Mouse (Mus musculus) heart, postnatal 0 days (tissue): ENCODE data around the gene Tgm5. TPM values are rescaled to one million over a fixed set of nuclear protein-coding genes. Genes with fewer than 3 reads are reported as not detected.

Source experiments
- ATAC-seq: fragments of 200-750 bp; cut with Nextera tagmentation; 2 replicates; pipeline ENCODE4 v1.8.0; 2017; ENCODE audit warnings: low read depth, moderate number of reproducible peaks, moderate library complexity; ENCODE audit not compliant: insufficient read depth
- DNase-seq: peaks from one replicate; pipeline ENCODE4 v3.0.0-alpha.2; 2016; ENCODE audit warnings: low spot score
- H3K27ac ChIP-seq: fragments of 300-500 bp; sonication (generic); 2 replicates; pipeline ENCODE4 v1.5.1; 2014; ENCODE audit warnings: low read depth, mild to moderate bottlenecking
- H3K27me3 ChIP-seq: fragments of 300-500 bp; sonication (generic); 2 replicates; pipeline ENCODE4 v1.6.1; 2014; ENCODE audit warnings: low read length, mixed read lengths; ENCODE audit not compliant: control insufficient read depth, insufficient read depth
- H3K36me3 ChIP-seq: fragments of 300-500 bp; sonication (generic); replicated peaks from 2 replicates; pipeline ENCODE4 v1.6.1; 2014; ENCODE audit warnings: low read length, mixed read lengths; ENCODE audit not compliant: control insufficient read depth, insufficient read depth
- H3K4me1 ChIP-seq: fragments of 300-500 bp; sonication (generic); 2 replicates; pipeline ENCODE4 v1.6.1; 2014; ENCODE audit warnings: antibody characterized with exemption; ENCODE audit not compliant: control insufficient read depth, insufficient read depth
- H3K4me2 ChIP-seq: fragments of 300-500 bp; sonication (generic); 2 replicates; pipeline ENCODE4 v1.6.1; 2014; ENCODE audit warnings: low read depth, mild to moderate bottlenecking, low read length, moderate library complexity
- H3K4me3 ChIP-seq: fragments of 300-500 bp; sonication (generic); 2 replicates; pipeline ENCODE4 v1.5.1; 2014; ENCODE audit warnings: low read depth, low read length
- H3K9ac ChIP-seq: fragments of 300-500 bp; sonication (generic); replicated peaks from 2 replicates; pipeline ENCODE4 v1.6.1; 2014; ENCODE audit warnings: low read depth, low read length, mixed read lengths
- H3K9me3 ChIP-seq: fragments of 300-500 bp; sonication (generic); replicated peaks from 2 replicates; pipeline ENCODE4 v1.6.1; 2016; ENCODE audit warnings: low read length; ENCODE audit not compliant: control insufficient read depth
- CTCF ChIP-seq: IDR thresholded peaks from 2 replicates; pipeline ENCODE4 v1.5.1; 2016; ENCODE audit warnings: antibody characterized with exemption, control low read depth, low read depth
- EP300 ChIP-seq: IDR thresholded peaks from 2 replicates; pipeline ENCODE4 v1.6.1; 2016; ENCODE audit warnings: antibody characterized with exemption, low read depth
- WGBS: fragments of 180-500 bp; shearing (Covaris S2); extraction: QIAGEN DNeasy Blood & Tissue Kit; methylation state at CpG from one replicate; pipeline ENCODE4 v1.1.7; 2014; 5-methylcytosine and 5-hydroxymethylcytosine counted together
- polyA plus RNA-seq: library from polyadenylated mRNA; unstranded; fragments of >200 nt; fragmentation: Nextera tagmentation; extraction: Ambion mirVana; gene quantifications from 2 replicates; pipeline ENCODE4 v1.2.1, GENCODE M21; 2015
- total RNA-seq: library from RNA; depleted of rRNA; stranded (reverse); fragments of >200 nt; gene quantifications from 2 replicates; pipeline ENCODE4 v1.2.3, GENCODE M21; 2014; ENCODE audit warnings: low replicate concordance

Tgm5 gene
- total and polyA plus RNA-seq, 2 experiments from 2014 or later: not detected

DNA sequence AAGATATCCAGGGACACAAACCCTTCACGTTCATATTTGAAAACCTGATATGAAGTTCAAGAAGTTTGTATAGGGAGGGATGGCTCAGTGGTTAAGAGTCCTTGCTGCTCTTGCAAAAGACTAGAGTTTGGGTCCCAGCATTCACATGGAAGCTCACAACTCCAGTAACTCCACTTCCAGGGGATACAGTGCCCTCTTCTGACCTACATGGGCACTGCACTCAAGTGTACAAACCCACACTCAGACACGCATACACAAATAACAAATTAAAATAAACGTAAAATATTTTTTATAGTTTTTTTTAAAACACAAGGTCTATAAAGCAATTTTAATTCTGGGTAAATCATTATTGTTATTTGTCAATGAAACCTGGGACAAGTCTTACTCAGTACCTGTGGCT is 2.9 kb upstream of the Tgm5 start:
- H3K4me2 ChIP-seq: no peak overlapping the region
- H3K36me3 ChIP-seq: no peaks in the 10 kb centered on the region
- H3K9me3 ChIP-seq: 0 out of 2 replicates have a peak, but pooled peaks cover 3% of the 10 kb centered on the region
- H3K9ac ChIP-seq: no peak overlapping the region
- DNase-seq (no peak), ATAC-seq (no peak)
- no peak overlapping the region for H3K27ac ChIP-seq
- no peak overlapping the region for H3K4me3 ChIP-seq
- WGBS: 88% methylated on average over 3 of the region's 3 CpGs
- peaks cover 6% of the 10 kb centered on the region; the same call in 1 of the 2 replicates for H3K4me1 ChIP-seq
- no peaks in the 10 kb centered on the region for H3K27me3 ChIP-seq
- no peak for TF ChIP-seq EP300
- TF ChIP-seq CTCF: no peak

DNA sequence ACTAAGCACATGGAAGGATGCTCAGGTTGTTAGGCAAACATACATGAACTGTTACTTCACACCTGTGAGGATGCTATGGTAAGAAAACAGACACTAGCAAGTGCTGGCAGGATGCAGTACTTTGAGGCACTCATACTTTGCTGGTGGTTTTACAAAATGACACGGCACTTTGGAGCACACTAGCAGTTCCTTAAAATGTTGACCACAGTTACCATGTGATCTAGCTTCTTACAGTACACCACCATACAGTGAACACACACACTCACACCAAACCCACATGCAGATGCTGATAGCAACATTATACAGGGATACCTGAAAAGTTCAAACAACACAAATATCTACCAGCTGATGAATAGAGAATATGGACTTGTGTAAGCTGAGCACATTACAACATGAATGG is 3.0 kb downstream of the Tgm5 start:
- H3K27ac ChIP-seq: no peak overlapping the region
- H3K4me3 ChIP-seq: no peak overlapping the region
- ATAC-seq (no peak), DNase-seq (no peak)
- WGBS: 72% methylated on average over 1 of the region's 1 CpGs
- no peaks in the 10 kb centered on the region for H3K36me3 ChIP-seq
- H3K9me3 ChIP-seq: no peaks in the 10 kb centered on the region
- no peak overlapping the region for H3K4me2 ChIP-seq
- TF ChIP-seq EP300: no peak
- no peak for TF ChIP-seq CTCF
- peaks cover 6% of the 10 kb centered on the region; the same call in 1 of the 2 replicates for H3K4me1 ChIP-seq
- no peaks in the 10 kb centered on the region for H3K27me3 ChIP-seq
- H3K9ac ChIP-seq: no peak overlapping the region

DNA sequence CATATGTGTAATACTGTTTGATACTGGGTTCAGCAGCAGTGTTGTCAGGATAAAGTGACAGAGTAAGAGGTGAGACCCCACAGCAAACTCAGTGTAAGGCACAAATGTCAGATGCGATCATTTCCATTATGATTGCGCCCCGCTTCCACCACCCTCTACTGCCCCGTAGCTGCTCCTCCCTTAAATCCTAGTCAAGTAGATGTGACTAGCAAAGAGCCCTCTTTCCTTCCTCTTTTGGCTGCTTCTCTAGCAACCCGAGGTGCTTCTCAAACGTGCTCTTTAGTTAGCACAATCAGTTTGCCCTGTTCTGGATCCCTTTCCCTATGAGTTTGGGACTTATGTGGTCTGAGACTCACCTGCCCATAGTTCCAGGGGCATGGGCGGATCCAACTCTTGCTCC is 10.9 kb downstream of the Tgm5 start:
- Histone ChIP-seq H3K27ac (no peak overlapping the region), H3K36me3 (no peaks in the 10 kb centered on the region), H3K4me3 (no peak overlapping the region), H3K27me3 (no peaks in the 10 kb centered on the region), H3K4me1 (no peaks in the 10 kb centered on the region), H3K9ac (no peak overlapping the region), H3K4me2 (no peak overlapping the region), H3K9me3 (no peaks in the 10 kb centered on the region)
- no peak for DNase-seq
- no peak for TF ChIP-seq EP300
- no peak for TF ChIP-seq CTCF
- no peak for ATAC-seq
- WGBS: 72% methylated on average over 7 of the region's 7 CpGs

DNA sequence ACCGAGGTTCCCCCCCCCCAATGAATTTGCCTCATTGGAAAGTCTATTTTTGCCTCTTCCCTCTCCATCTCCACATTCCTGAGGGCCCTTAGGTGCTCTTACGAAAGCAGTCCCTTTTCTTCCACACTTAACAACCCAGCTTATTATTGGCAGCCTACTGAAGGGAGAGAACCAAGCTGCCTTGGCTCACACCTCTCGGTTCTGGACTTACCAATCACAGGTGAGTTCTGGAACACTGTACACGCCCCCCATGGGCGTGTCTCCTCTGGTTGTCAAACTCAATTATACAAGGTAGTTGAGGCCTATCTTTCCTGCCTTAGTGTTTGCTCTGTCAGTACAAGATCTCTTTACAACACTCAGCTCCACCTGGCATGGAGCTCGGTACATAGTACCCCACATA is 13.8 kb downstream of the Tgm5 start:
- Histone ChIP-seq H3K27me3 (no peaks in the 10 kb centered on the region), H3K4me1 (no peaks in the 10 kb centered on the region), H3K36me3 (no peaks in the 10 kb centered on the region), H3K9ac (no peak overlapping the region), H3K4me2 (no peak overlapping the region), H3K27ac (no peak overlapping the region), H3K9me3 (no peaks in the 10 kb centered on the region), H3K4me3 (no peak overlapping the region)
- DNase-seq (no peak), ATAC-seq (no peak)
- TF ChIP-seq CTCF: no peak
- TF ChIP-seq EP300: no peak
- WGBS: 66% methylated on average over 6 of the region's 6 CpGs

DNA sequence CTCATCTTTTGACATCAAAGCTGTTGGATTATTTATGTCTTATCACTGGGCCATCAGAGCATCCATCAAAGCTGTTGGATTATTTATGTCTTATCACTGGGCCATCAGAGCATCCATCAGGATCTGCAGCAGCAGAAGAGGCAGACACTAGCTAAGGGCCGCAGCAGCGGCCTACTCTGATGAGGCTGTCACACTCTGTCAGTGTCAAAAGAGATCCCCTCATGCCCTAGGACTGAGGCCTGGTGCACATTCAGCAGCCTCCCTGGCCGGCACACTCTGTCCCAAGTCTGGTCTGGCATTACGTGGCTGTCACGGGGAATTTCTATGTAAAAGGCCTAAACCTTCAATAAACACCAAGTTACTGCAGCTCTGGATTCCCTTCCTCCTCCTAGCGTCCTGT is 16.1 kb downstream of the Tgm5 start:
- no peaks in the 10 kb centered on the region for H3K27me3 ChIP-seq

DNA sequence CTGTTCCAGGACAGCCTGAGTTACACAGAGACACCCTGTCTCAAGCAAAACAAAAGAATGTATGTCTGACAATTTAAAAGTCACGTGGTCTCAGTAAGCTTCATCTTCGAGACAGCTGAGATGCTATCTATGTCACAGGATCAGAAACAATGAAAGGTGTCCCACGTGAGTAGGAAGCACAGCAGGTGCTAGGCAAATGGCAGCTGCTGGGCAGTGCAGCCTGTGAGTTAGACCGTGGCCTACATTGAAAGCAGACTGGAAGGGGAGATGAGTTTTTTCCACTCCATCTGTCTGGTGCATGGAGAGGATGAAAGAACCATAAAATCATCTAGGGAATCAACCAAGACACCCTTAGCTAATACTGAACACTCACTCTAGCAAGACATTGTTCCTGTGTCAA is 18.5 kb downstream of the Tgm5 start:
- TF ChIP-seq CTCF (no peak), EP300 (no peak)
- DNase-seq (no peak), ATAC-seq (no peak)
- no peak overlapping the region for H3K4me3 ChIP-seq
- no peak overlapping the region for H3K4me2 ChIP-seq
- H3K9me3 ChIP-seq: no peaks in the 10 kb centered on the region
- H3K4me1 ChIP-seq: no peaks in the 10 kb centered on the region
- H3K27me3 ChIP-seq: no peaks in the 10 kb centered on the region
- H3K27ac ChIP-seq: no peak overlapping the region
- whole genome bisulfite sequencing: 49% methylated on average over 4 of the region's 4 CpGs
- H3K9ac ChIP-seq: no peak overlapping the region
- no peaks in the 10 kb centered on the region for H3K36me3 ChIP-seq

More for the DNA sequence above, 16.1 kb downstream of the Tgm5 start:
- H3K27ac ChIP-seq: no peak overlapping the region
- H3K4me1 ChIP-seq: no peaks in the 10 kb centered on the region
- no peaks in the 10 kb centered on the region for H3K9me3 ChIP-seq
- WGBS: 77% methylated on average over 6 of the region's 6 CpGs
- TF ChIP-seq CTCF: no peak
- TF ChIP-seq EP300: no peak
- no peak overlapping the region for H3K4me3 ChIP-seq
- ATAC-seq: no peak
- DNase-seq: no peak
- no peak overlapping the region for H3K9ac ChIP-seq
- H3K4me2 ChIP-seq: no peak overlapping the region
- no peaks in the 10 kb centered on the region for H3K36me3 ChIP-seq
